Mouse (Mus musculus): ENCODE measurements around the gene Lman1l.
A peak's percentile ranks its signal among the peaks of the same experiment; 100 is the strongest.

Gene Lman1l

GRCm38 (mm10) chr9:57617556-57618169 is 2.9 kb downstream of the Lman1l start:
- DNase-seq: peak; percentile 89

GRCm38 (mm10) chr9:57614786-57615185 is 5.8 kb downstream of the Lman1l start:
- no peak for DNase-seq

- DNase-seq: peak; percentile 91
Observed at GRCm38 (mm10) chr9:57613975-57614374, 6.6 kb downstream of the Lman1l start.

DNA sequence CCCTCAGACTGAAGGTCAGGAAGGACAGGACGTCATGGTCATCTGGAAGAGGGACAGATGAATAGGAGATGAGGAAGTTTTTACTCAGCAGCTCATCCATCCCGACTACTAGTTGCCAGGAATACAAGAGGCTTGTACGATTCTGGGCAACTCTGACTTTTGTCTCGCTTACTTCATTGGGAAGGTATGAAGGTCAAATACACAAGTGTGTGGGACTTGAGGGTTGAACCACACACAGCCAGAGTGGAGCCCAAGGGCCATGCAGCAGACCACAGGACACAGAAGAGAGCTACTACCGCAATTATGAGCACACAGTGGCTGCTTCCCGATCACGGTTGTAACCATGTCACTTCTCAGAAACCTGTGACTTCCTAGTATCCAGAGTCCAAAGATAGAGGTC is 8.0 kb downstream of the Lman1l start:
- DNase-seq: no peak

DNA sequence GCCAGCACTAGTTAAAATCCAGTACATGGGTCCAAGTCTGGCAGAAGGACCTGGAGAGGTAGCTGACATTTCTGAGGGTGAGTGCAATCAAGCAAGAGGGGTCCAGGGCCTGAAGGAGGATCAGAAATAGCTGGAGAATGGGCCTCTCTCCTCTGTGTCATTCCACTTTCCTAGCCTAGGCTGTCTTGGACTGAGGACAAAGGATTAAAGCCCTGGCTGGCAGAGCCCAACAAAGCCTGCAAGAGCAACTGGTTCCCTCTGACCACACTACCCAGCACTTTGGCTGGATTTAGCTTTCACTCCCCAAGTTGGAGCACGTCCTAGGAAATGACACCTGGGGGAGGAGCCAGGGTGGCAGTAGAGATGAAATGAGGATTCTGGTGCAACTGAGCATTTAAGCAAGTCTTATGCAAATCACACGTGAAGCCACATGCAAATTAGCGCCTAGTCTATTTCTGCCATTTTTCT is 10.2 kb downstream of the Lman1l start:
- no peak for DNase-seq

DNA sequence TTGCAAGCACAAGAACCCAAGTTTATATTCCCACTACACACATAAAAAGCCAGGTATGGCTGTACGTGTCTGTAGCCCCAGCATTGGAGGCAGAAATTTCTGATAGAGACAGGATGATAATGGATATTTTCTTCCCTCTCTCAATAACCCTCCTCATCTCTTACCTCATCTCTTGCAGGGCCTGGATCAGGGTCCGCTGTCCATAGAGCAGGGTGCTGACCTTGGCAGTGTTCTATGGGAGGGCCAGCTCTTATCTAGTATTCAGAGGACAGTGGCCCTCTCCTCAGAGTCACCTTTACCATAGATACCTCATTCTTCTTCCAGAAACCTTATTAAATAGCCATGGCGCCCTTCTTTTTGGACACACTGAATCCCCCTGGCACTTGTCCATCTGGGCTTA is 10.8 kb downstream of the Lman1l start:
- no peak for DNase-seq

- DNase-seq: peak; percentile 90
Observed at GRCm38 (mm10) chr9:57606139-57606851, 14.3 kb downstream of the Lman1l start, which contains the start of gene Cplx3. Gene Cplx3 (minus strand): TSS chr9:57606281.

GRCm38 (mm10) chr9:57605503-57605902 is 15.1 kb downstream of the Lman1l start:
- no peak for DNase-seq

DNA sequence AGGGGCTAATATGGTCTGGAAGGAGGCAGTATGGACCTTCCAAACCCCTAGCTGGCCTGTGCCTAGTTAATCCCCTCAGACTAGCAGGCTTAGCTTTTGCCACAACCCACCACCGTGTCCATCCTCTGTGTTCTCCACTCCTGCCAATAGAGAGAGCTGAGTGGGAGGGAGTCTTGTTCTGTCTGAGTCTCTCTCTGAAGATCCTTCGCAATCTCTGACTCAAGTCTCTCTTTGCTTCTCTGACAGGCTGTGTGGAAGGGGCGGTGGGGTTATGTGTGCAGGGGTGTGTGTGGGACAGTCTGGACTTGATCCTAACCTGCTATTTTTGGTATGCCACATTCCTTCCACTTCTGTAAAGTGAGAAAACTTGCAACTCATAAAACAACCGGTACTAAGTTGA is 15.7 kb downstream of the Lman1l start:
- no peak for DNase-seq

- DNase-seq: no peak
Observed at GRCm38 (mm10) chr9:57602098-57602497, 18.5 kb downstream of the Lman1l start.

DNA sequence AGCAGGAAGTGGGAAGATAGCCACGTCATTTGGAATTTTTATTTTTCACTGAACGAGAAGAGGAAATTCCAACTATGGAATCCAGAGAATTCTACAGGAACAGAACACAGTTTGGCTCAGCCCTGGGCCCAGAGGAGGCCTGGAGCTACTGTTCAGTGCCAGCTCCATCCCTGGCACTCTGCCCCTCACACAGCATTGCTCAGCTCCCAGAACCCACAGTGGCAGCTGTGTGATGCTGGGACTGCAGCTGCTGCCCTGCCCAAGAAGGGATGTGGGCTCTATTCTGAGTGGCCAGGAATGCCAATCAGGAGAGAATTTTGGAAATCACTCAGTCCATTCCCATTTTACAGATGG is 19.2 kb downstream of the Lman1l start:
- no peak for DNase-seq

- DNase-seq: no peak
Observed at GRCm38 (mm10) chr9:57600620-57601352, 19.8 kb downstream of the Lman1l start.

GRCm38 (mm10) chr9:57598851-57599563 is 21.6 kb downstream of the Lman1l start:
- DNase-seq: no peak

DNA sequence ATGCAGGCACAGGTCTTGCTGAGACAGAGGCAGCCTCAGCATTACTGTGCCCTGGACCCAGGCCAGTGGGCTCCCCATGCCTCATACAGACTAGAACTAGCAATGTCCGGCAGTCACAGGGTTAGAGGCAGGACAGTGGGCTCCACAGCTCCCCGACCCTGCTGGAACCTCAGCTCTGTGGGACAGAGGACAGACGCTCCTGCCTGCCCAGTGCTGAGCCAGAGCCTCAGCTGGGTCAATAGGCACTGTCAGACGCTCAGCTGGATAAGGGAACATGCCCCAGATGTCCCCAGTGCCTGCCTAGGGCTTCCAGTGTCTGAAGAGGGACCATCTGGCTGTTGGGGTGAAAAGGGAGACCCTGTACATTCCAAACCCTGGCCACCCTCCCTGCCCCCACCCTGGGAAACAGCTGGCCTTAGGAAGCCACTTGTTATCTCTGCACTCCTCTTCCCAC is 22.6 kb downstream of the Lman1l start:
- DNase-seq: no peak

DNA sequence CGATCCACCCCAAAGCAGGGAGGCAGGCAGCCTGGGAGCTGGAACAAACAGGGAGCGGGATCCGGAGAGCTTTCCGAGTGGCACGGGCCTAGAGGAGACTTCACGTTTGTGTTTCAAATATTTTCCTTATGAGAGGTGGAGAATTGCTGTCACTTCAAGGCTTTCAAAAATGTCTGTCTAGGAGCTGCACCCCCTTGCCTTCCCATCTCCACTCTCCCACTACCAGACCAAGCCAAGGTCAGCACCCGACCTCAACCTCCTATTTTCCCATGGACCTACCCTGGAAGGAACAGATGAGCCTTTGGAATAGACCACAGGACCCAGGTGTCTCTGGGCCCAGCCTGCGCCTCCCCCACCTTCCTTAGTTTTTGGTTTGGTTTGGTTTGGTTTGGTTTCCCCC is 23.3 kb downstream of the Lman1l start:
- DNase-seq: peak; percentile 82

DNA sequence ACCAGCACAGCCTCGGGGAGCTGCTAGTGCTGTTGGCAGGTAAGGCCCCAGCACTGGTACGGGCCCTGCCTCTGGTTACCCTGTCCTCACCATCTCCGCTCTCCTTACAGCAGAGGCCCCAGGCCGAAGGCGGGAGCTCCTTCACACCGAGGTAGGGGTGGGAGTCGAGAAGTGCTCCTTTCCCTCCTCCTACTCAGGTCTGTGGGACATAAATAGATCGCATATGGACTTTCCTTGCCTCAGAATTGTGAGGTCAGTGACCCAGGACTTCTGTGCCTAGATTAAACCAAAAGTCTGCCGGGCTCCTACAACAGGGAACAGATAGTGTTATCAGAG is 26.4 kb downstream of the Lman1l start:
- DNase-seq: peak; percentile 90

DNA sequence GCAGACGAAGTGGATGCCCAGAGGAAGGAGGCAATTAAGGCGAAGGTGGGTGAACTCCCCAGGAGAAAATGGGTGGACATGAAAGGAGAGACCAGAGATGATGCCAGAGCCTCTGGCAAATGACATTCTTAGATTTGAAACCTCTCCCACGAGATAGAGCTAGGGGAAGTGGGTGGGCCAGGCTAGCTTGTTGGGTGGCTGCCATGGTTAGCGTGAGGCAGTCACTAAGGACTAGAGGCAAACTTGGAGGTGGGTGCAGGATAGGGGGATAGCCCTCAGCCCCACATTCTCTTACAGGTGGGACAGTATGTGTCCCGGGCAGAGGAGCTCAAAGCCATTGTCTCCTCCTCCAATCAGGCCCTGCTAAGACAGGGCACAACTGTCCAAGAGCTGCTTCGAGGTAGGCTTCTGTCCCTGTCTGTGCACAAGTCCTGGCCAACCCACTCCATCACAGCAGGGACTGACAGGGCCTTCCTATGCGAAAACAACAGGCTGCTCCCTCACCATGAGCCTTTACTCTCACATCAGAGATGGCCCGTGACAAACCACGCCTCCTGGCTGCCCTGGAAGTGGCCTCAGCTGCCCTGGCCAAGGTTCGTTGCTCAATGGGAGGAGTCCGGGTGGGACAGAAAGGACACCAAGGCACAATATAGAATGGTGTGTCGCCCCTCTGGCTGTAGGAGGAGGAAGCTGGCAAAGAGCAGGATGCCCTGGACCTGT is 27.0 kb downstream of the Lman1l start:
- DNase-seq: peak; percentile 92

- no peak for DNase-seq
Observed at GRCm38 (mm10) chr9:57590726-57591125, 29.8 kb downstream of the Lman1l start.

DNA sequence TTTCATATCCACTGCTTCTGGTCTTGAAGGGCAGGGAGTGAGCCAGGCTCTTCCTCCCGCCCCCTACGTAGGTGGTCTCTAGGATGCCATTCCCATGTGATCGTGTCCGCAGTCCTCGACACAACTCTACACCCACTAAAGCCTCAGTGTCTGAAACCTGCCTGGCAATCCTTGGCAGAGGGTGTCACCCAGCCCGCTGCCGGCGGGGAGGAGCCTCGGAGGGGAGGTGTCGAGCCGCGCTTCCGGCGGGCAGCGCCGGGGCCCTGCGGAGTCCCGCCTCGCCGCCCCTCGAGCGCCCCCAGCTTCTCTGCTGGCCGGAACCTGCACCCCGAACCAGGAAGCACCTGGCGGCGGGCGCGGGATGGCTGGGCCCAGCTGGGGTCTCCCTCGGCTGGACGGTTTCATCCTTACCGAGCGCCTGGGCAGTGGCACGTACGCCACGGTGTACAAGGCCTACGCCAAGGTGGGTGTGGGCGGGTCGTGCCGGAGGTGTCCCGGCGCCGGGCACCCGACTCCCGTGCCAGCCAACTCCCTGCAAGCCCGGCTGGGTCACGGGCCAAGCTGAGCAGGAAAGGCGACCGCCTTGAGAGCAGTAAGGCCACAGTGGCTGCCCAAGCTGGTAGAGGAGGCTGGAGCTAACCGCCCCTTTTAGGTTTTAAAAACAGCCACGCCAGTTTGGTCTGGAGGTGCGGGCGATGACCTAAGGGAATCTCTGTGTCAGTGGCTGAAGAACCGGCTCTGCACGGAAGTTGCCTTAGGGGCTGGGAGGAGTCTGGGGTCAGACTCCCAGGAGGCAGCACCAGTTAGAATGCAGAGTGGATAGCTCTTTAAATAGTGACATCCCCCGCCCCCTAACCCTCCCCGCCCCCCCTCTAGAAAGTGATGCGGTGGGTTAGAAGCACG is 31.1 kb downstream of the Lman1l start, which contains the start of gene Ulk3:
Gene Ulk3 (plus strand): TSS at position 229 of the 903 bp plus-strand sequence.
- DNase-seq: peak; percentile 98

- no peak for DNase-seq
Observed at GRCm38 (mm10) chr9:57584991-57585390, 35.6 kb downstream of the Lman1l start.

- no peak for DNase-seq
Observed at GRCm38 (mm10) chr9:57577144-57577849, 43.3 kb downstream of the Lman1l start.
